Mouse (Mus musculus) urinary bladder, adult 18-20 months (tissue): Measurements from ENCODE around the gene Pde4b.

Source experiments
- DNase-seq, 2 experiments: peaks; one replicate each; pipeline ENCODE4 v3.0.0; 2022; ENCODE audit warnings: low spot score in 2 of 2, mixed read lengths in 2 of 2

Gene Pde4b

DNA sequence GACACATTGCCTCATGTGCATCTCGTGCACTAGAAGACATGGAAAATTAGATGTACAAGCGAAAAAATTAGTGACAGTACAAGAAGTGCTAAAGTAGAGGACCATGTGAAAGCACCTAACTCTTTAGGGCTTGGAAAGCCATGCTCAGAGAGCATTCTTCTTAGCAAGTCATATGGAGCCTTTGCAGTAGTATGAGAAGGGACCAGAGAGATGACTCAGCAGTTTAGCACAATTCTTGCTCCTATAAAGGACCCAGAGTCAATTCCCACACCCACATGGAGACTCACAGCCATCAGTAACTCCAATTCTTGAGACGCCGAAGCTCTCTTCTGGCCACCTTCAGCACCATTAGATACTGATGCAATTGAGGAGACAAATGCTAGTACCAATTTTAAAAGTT lies 525.3 kb downstream of the Pde4b start:
- DNase-seq: no peak

DNA sequence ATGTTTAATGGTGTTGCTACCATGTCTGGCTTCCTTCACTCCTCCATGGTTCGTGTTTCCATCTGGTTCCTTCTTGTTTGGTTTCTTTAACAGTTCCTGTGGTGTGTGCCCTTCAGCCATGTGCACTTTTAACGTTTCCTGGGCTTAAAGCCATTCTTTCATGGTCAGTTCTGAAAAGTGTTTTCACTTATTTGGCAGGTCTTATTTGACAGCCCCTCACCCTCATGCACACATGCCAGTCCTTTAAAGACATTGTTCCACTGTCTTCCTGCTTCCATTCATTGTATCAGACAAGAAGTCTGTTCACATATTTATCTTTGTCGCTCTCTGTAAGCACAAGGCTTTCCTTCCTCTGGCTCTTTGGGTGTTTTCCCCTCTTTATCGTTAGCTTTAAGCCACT lies 530.4 kb downstream of the Pde4b start:
- DNase-seq: no peak

DNA sequence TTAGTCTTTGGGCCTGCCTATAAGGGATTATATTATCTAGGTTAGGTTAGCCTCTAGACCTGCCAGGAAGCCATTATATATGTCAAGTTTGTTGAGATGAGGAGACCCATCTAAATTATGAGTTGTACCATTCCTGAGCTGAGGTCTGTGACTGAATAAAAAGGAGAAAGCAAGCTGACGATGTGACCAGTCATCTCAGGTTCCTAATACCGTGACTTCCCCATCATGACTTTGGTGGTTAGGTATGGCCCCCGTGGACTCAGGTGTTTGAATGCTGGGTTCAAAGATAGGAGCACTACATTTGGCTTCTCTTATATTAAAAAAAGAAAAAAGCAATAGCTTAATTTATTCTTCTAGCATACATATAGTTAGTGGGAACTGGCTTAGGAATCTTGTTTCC lies 531.3 kb downstream of the Pde4b start:
- no peak for DNase-seq

DNA sequence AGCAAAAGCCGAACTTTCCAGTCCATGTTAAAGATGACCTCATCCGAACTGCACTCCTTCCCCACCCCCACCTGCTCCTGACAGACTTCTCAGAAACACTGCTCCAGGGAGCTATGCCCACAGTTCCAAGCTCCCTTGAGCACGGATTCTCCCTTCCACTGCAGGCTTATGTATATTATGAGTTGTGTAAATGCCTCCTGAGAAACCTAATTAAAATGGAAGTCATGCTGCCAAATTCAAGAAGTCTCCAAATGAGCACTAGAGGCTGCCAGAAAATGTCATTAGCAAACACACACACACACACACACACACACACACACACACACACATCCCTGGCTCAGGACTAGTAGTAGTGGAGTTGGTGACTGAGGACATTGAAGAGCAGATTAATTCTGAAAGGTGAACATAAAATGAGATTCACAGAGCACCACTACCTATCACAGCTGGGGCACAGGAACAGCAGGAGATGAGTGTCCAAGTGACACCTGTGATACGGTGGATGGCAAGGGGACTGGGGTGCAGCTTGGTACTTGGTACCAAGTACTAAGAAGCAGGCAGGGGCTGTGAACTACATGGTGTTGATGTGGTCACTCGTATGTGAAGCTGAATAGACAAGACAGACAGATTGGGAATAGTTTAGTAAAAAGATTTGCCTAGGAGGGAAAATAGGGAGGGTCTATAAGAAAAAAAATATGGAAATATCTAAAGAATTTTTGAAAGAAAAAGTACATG lies 533.0 kb downstream of the Pde4b start:
- no peak for DNase-seq

DNA sequence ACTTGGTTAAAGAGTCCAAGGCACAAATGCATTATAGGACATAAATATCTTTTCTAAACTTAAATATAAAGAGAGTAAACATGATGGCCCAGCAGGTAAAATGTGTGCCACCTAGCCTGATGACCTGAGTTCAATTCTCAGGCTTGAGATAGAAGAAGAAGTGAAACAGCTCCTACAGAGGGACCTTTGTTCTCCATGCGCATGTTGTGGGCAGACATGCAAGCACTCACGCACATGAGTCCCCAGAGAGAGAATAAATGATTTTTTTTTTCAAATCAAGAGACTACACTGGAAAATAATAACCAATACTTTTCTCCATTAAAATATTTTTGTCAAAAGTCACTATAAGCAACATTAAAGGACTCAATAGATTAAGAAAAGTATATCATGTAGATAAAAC lies 533.8 kb downstream of the Pde4b start:
- DNase-seq: no peak

DNA sequence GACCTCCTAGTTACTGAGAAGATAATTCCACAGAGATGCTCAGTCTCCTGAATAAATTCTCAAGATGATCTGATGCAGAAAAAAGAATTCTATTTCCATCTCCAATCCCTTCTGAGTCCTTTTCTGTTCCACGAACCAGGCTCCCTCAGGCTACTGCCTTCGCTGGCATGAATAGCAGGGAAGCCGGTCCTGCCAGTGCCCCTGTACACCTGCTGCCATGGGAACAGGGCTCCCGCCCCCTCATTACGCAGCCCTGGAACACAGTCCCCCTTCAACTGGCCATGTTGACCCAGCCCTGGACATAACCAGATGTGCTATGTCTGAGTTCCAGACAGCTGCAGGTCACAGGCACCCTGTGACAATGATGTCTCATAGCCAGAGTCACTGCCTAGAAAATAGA lies 535.6 kb downstream of the Pde4b start:
- DNase-seq: no peak

DNA sequence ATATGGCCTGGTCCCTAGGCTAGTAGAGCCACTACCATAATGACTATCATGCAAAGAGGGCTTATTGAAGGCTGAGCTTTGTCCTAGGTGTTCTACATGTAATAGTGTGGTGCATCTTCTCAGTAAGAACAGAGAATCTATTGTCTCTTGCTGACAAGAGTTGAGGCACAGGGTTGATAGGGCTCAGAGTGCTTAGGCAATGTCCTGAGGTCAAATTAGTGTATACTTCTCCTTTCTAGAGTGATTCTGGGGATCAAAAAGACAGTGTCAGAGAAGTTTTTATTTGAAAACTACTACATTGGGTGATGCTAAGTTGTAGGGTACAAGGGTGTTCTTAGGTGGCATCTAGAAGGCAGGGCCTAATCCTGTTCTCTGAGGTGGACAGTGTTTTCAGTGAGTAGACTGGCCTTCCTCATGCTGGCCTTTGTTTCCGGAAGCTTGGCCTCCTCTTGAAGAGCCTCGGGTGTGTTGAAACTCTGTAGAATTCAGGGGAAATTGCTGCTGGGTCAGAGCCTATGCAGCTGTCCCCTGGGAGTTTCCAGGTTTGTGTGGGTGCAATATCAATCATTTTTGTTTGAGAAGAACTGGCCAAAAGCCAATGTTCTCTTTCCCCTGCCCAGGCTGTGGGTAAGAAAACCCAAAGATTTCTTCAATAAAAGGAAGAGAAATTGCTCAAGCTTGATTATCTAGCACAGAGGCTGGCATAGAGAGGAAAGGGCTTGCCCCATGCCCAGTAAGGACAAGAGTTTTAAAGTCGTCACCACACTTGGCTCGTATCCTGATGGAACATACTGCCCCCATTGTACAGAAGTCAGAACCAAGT lies 536.7 kb downstream of the Pde4b start:
- no peak for DNase-seq

DNA sequence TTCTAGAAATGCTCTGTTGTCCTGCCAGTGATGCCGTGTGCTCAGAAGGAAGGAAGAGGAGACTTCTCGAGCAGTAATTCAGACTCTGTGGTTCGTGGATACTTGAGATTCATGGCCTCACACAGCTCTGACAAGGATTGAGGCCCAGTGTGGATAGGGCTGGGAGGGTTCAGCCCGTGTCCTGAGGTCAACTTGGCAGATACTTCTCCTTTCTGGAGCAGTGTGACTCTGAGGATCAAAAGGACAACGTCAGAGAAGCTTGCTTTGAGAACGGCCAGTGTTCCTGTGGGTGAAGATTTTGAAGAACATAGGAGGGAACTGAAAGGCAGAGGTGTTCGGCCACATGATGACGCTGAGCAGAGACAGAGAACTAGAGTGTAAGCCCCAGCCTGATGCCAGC lies 537.6 kb downstream of the Pde4b start:
- no peak for DNase-seq

DNA sequence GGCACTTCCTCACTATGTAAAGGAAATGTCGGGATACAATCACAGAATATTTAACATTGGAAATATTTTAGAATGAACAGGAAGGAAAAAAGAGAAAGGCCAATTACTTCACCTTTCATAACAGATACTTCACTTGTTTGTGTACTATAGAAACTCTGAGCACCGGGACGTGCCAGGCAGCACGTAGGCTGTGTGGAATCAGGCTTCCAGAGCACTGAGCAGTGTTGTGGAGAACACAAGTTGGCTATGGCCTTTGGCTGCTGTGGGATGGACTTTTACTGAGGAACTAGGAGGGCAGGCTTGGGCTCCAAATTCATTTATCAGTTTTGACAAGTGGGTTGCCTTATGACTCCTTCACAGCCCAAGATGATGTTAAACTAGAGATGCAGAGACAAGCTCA lies 540.5 kb downstream of the Pde4b start:
- DNase-seq: no peak

DNA sequence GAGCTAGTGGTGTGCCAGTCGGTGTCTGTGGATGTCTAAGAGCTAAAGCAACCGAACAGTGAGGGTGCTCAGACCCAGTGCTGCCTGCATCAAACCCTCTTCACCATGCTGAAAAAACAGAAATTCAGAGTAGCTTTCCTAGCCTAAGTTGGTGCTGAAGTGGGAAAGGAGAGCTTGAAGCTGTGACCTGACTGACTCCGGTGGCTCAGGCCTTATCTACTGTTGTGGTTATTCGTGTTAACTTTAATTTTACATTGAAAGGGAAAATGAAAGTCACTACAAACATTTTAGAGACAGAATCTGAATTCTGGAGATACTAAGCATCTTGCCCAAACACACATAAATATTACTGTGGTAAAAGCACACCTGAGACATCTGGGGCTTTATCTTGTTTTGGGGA lies 542.3 kb downstream of the Pde4b start:
- DNase-seq: no peak

DNA sequence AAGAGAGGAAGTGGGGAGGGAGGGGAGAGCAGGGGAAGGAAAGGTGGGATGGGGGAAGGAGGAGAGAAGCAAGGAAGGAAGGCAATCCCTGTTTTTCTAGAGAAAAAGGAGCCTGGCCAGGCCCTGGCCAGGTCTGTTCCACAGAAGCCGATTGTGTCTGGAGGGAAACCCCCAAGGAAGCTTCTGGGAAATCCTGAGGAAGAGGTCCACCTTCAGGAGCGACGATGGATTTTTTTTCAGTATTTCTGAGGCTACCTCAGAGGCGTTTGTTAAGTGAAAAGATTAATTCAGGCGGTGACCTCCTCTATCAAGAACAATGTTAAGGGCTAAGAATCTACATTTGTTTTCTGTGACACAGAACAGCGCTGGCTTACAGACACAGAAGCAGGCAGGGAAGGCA lies 542.9 kb downstream of the Pde4b start:
- no peak for DNase-seq

DNA sequence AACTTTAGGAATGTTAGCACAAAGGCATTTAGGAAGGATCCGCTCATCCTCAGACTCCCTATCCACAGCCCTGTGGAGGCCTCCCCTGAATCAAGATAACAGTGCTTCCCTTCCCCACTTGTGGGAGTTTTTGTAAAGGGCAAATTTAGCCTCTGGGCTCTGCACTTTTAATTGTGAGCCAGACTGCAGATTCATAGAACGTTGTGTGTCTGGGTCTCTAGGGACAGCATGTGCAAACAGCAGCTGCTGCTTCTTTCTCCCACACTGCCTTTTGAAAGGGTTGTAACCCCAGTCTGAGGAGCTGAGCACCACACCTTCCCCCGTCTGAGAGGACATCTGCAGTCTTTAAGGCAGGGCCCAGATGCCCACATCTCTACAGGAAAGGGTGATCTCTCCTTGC lies 544.3 kb downstream of the Pde4b start:
- no peak for DNase-seq

DNA sequence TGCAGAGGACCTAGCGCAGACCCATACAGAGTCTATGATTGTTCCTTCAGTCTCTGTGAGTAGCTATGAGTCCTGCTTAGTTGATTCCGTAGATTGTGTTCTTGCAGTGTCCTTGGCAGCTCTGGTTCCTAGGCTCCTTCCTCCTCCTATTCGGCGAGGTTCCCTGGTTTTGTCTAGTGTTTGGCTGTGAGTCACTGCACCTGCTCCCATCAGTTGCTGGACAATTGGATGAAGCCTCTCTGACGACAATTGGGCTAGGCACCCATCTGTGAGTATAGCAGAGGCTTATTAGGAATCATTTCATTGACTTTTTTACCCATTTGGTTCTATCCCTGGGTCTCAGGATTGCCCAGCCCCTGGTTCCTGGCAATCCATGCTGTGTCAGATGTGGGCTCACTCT lies 545.9 kb downstream of the Pde4b start:
- DNase-seq: no peak

DNA sequence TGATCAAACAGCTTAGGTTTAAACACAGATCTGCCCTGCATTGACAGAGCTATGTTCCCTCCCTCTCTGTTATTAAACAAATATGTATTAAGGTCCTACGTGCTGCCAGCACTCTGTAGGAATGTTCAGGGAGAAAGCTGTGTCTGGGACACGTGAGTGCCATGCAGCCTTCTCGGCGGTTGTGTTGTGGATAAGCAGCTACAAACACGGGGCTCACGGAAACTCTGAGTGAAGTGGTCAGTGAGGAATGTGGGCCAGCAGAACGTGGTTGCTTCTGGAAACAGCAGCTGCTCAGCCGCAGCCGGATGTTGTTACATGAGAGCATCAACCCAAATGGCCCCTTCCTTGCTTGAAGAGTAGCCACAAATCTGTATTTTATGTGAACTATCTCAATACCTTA lies 547.9 kb downstream of the Pde4b start:
- no peak for DNase-seq

DNA sequence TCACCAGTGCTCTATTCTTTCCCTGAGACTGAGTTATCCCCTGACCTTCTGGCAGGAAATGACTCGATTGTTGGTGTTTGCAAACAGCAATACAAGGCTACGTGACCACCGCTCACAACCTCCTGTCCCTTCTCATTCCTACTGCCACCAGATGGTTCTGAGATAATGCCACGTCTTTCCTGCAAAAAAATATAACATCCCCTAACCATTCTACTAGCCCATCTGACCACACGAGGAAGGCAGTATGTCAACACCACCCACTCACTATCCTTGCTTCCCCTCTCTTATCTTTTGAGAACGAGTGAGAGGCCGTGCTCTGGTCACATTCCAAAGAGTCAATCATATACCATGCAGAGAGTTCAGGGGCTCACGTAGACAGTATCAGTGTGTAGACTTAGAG lies 548.6 kb downstream of the Pde4b start:
- no peak for DNase-seq

DNA sequence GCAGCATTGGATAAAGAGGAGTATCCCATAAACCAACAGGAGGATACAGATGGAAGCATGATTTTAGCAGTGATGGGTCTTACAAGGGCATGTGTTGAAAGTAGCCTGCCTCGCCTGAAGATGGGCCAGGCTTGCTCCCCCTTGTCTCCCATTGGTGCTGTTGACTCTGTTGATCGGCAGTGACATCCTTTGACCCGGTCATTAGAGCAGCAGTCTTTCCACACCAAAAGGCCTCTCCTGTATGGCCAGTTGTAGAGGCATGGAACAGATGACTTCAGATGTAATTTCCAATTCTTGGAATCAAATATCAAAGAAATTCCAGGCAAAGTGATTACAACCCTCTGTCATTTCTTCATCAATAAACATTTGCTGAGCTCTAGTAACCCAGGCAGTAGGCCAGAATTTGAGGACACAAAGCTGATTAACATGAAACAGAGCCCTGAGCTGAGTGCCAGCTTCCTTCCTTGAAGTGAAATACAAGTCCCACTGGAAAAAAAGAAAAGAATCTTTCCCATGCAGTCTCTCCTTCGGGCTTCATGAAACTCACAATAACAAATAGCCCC lies 550.1 kb downstream of the Pde4b start:
- no peak for DNase-seq

DNA sequence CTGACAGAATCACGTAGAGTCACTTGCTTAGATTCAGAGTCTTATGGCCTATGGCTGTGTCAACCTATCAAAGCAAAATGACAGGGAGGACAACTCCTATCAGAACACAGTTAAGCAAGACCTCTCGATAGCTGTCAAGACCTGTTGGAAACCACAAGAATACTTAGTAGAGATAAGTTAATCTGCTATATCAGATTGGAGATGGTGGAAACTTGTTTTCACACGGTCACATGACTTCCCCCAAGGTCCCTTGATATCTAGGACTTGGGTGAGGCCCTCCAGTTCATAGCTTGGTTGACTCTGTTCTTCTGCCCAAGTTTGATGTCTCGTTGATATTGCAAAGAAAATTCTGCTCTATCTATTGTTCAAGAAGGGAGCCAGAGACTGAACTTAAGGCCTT lies 553.6 kb downstream of the Pde4b start:
- no peak for DNase-seq

DNA sequence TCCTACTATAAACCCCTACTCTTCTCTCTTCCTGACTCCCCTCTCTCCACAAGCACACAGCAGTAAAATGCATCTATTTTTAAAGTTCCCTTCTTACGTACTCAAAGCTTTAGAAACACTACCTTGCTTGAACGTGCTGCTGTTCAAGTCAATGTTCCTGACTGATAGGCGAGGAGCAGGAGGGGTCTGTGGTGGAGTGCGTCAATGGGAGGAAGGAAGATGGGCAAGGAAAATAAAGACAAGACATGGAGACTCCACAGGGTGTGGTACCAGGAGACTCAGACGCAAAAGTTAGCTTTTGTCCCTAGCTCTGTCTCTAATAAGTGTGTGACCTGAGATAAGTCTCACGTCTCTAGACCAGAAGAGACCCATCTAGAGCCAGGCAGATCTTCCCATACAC lies 556.7 kb downstream of the Pde4b start:
- DNase-seq: no peak

DNA sequence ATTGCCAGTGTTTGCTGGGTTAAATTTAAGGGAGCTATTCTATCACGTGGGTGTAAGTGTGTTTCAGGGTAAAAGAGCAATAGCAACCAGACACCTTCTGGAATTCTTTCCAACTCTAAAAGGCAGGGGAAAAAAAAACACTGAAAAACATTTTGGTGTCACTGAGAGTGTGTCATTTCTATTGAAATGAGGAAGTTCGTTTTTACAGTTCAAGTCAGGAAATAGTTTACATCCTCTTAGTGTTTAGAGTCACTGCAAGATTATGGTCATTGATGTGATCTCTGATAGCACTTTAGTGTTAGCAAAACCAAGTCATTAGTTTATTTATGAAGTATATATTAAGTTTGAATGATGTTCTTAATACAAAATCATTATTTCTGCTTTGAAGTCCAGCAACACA lies 559.7 kb downstream of the Pde4b start:
- DNase-seq: no peak

DNA sequence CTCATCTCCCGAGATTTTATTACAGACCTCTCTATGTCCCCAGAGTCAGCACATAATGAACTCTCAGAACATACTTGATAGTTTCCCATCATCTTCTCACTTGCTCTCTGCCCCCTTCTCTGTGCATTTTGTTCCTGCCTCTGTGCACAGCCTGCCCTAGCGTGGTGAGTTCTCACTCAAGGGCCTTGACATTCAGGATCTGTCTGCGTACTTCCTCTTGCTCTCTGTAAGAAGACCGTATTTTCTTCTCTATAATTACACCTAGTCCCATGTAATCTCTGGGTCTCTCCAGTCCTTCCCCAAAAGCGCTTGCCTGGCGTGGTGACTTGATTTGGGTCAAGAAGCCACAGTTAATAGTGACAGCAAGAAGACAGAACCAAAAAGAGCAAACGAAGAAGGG lies 568.0 kb downstream of the Pde4b start:
- no peak for DNase-seq

DNA sequence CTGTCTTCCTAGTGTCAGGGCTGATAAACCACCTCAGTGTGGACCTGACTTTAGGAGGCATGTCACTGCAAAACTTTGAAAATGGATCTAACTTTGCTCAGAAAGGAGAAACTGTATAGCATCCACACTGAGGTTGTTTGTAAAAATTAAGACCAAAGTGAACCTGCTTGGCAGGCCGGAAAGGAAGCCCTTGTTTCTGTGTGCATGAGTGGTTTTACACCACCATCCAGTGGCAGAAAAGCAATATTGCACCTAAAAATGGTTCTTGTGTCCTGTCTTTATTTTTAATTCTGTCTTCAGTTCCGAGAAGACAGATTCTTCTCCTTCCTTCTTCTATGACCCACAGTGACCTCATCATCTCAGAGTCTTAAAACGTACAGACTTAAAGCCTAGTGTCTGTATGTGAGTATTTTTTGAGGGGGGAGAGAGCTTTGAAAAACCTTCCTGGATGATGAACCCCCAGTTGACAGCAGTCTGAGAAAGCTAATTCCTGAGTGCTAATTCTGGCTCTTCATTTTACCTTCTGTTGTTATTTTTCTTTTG lies 569.2 kb downstream of the Pde4b start:
- no peak for DNase-seq
